Mouse (Mus musculus): ENCODE data around the gene Mecom.

DNA sequence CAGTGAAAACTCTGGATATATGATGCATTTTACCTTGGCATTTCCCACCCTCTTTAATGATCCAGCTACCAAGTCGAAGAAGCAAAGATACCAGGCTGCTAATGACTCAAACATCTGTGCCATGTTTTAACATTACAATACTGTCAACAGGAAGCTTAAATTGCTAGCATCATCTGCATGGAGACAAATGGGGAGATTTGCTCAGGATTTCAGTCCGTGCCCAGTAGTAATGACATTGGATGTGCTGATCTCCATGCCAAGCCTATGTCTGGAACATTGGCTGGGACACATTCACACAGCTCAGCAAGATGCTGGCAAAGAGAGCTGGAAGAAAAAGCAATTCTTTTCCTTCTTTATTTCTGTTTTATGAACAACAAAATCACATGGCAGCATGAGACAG, 53.4 kb downstream of the Mecom start:
- TF ChIP-seq EP300 (IDR thresholded peaks at IDR 0.05) (no peak), CTCF (IDR thresholded peaks at IDR 0.05) (no peak)
